Mouse (Mus musculus) midbrain, embryonic 14.5 days (tissue): ENCODE measurements around the gene Lrch2. TPM values are rescaled to one million over a fixed set of nuclear protein-coding genes. Genes with fewer than 3 reads are reported as not detected.
"Not testable (repeated sequence)": the region's sequence is repeated elsewhere in the genome, so short reads cannot be mapped to it uniquely, and the experiment has no call there.

Experiments used
- ATAC-seq: fragments of 200-750 bp; cut with Nextera tagmentation; 2 replicates; pipeline ENCODE4 v1.8.0; 2017; ENCODE audit warnings: moderate number of reproducible peaks, moderate library complexity; ENCODE audit not compliant: low FRiP score, low TSS enrichment
- DNase-seq: peaks from one replicate; pipeline ENCODE4 v3.0.0-alpha.2; 2015
- H3K27ac ChIP-seq: fragments of 300-500 bp; sonication (generic); replicated peaks from 2 replicates; pipeline ENCODE4 v1.5.1; 2014; ENCODE audit warnings: mild to moderate bottlenecking, low read depth, low read length, moderate library complexity
- H3K27me3 ChIP-seq: fragments of 300-500 bp; sonication (generic); 2 replicates; pipeline ENCODE4 v1.6.1; 2014; ENCODE audit warnings: low read length, control low read depth, mixed read lengths; ENCODE audit not compliant: control insufficient read depth, insufficient read depth
- H3K36me3 ChIP-seq: fragments of 300-500 bp; sonication (generic); 2 replicates; pipeline ENCODE4 v1.6.1; 2014; ENCODE audit warnings: low read length, control low read depth; ENCODE audit not compliant: control insufficient read depth, insufficient read depth
- H3K4me1 ChIP-seq: fragments of 300-500 bp; sonication (generic); 2 replicates; pipeline ENCODE4 v1.6.1; 2014; ENCODE audit warnings: mild to moderate bottlenecking, antibody characterized with exemption, low read length, control low read depth; ENCODE audit not compliant: control insufficient read depth, insufficient read depth
- H3K4me2 ChIP-seq: fragments of 300-500 bp; sonication (generic); 2 replicates; pipeline ENCODE4 v1.6.1; 2014; ENCODE audit warnings: mild to moderate bottlenecking, low read length, moderate library complexity
- H3K4me3 ChIP-seq: fragments of 300-500 bp; sonication (generic); replicated peaks from 2 replicates; pipeline ENCODE4 v1.5.1; 2014; ENCODE audit warnings: low read depth, low read length
- H3K9ac ChIP-seq: fragments of 300-500 bp; sonication (generic); replicated peaks from 2 replicates; pipeline ENCODE4 v1.6.1; 2014; ENCODE audit warnings: mild to moderate bottlenecking, low read length, moderate library complexity
- H3K9me3 ChIP-seq: fragments of 300-500 bp; sonication (generic); 2 replicates; pipeline ENCODE4 v1.6.1; 2016; ENCODE audit warnings: low read length, control low read depth, mixed read lengths; ENCODE audit not compliant: control insufficient read depth
- WGBS: fragments of 180-500 bp; shearing (Covaris S2); extraction: QIAGEN DNeasy Blood & Tissue Kit; methylation state at CpG from one replicate; pipeline ENCODE4 v1.1.7; 2014; 5-methylcytosine and 5-hydroxymethylcytosine counted together
- polyA plus RNA-seq: library from polyadenylated mRNA; unstranded; fragments of >200 nt; fragmentation: Nextera tagmentation; extraction: Ambion mirVana; gene quantifications from 2 replicates; pipeline ENCODE4 v1.2.1, GENCODE M21; 2014

Lrch2 gene
- polyA plus RNA-seq, 1 experiment from 2014 or later, result 25.7 TPM

DNA sequence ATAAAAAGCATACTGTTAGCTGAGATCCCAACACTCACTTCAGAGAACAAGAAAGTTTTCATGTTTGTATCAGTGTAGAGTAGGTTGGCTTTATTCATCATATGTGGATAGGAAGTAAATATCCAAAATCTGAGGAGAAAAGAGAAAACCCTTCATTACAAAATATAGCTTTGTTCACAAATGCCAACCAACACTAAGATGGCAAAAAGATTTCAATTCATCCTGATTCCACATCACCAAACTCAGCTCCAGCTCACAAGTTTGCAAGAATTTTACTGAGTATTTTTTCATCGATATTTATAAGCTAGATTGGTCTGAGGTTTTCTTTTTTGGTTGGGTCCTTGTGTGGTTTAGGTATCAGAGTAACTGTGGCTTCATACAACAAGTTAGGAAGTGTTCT is 100.3 kb downstream of the Lrch2 start, which contains the start of gene Vmn1r239-ps:
Gene Vmn1r239-ps (minus strand): TSS at position 101 of the 400 bp plus-strand sequence.
- H3K27me3 ChIP-seq, result not testable (repeated sequence)
- WGBS, result 76% methylated on average over 1 of the region's 1 CpGs

DNA sequence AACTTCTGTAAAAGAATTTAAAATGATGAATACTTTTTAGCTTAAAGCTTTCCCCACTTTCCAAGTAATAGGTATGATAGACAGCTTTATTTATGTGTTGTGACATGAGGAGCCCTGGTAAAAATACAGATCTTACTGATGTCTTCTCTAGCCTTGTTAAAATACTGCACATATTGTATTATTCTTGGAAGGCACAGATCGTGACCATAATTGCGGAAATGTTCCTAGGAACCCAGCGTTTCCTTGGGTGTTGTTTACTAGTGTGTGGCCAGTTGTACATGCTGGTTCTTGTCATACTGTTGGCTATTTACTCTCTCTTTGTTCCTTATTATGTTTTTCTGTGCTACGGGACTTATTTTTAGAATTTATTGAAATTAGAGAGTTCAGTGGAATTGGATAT is 110.5 kb downstream of the Lrch2 start:
- 88% methylated on average over 4 of the region's 4 CpGs for WGBS
- H3K4me2 ChIP-seq, result no peak overlapping the region
- H3K27ac ChIP-seq, result no peak overlapping the region
- no peaks in the 10 kb centered on the region for H3K36me3 ChIP-seq
- H3K4me1 ChIP-seq, result no peaks in the 10 kb centered on the region
- no peak for ATAC-seq
- H3K9me3 ChIP-seq, result no peaks in the 10 kb centered on the region
- DNase-seq, result no peak
- H3K4me3 ChIP-seq, result no peak overlapping the region
- H3K9ac ChIP-seq, result no peak overlapping the region
- no peaks in the 10 kb centered on the region for H3K27me3 ChIP-seq

More for the DNA sequence above, 100.3 kb downstream of the Lrch2 start, which contains the start of gene Vmn1r239-ps:
- H3K4me3 ChIP-seq, H3K4me2 ChIP-seq, ATAC-seq, H3K27ac ChIP-seq, H3K4me1 ChIP-seq, DNase-seq, H3K9me3 ChIP-seq, H3K9ac ChIP-seq, H3K36me3 ChIP-seq: not testable (repeated sequence)

DNA sequence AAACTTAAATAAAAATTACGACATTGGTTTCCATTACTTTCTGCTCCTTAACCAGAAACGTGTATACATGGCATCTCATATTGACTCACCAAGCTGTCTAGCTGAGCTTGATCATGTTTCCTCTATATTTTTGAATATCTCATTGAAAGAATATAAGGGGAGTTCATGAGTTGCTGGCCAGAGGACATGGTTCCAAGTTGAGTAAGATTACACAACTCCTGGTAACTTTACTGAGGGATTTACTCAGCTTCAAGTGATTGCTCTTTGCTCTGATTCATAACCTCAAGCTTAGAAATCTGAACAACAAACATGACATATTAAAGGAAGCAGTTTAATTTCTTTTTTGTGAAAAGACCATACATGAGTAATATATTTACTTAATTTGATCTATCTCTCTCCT is 118.5 kb downstream of the Lrch2 start:
- Histone ChIP-seq H3K9me3 (no peaks in the 10 kb centered on the region), H3K27me3 (no peaks in the 10 kb centered on the region), H3K36me3 (no peaks in the 10 kb centered on the region), H3K9ac (no peak overlapping the region), H3K4me1 (no peaks in the 10 kb centered on the region), H3K4me2 (no peak overlapping the region), H3K27ac (no peak overlapping the region), H3K4me3 (no peak overlapping the region)
- no peak for ATAC-seq
- DNase-seq, result no peak
- WGBS, result 85% methylated on average over 2 of the region's 2 CpGs

DNA sequence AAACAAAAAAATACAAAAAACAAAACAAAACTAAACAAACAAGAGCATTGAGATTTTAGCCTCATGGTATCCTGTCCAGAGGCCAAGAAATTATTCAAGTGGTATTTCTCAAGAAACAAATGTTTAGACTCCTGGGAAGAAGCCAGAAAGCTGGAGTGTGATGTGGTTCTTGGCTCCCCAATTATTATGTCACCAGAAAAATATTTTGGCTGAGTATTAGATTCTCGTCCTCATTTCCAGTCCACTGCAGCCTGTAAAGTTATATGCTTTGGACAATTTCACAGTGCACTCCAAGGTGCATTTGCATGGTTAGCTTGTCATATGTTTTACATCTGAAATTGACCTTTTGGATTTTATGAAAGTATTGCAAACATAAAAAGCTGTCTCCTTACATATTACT is 124.1 kb downstream of the Lrch2 start:
- 52% methylated on average over 1 of the region's 1 CpGs for WGBS

DNA sequence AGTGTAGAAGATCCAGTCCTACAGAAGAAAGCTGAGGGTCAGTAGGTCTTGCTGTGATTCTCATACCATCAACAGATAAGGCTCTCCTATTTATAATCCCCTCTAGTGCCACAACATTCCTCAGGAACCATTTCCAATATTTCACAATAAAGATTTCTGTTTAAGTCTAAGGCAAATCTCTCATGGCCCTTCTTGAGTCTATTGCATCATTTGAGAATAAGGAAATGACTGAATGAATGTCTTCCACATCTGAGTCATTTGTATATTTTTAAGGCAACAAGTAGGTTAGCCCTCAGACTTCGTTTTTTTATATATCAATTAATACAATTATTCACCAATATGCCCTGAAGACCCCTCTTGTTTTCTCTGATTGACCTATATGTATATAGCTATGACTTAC is 124.8 kb downstream of the Lrch2 start, which contains the start of gene Il13ra2:
Gene Il13ra2 (minus strand): TSS at position 64 of the 400 bp plus-strand sequence.
- no peaks in the 10 kb centered on the region for H3K27me3 ChIP-seq
- ATAC-seq (no peak), DNase-seq (no peak)
- H3K4me2 ChIP-seq, result no peak within 1 kb of the TSS
- no peaks in the 10 kb centered on the region for H3K9me3 ChIP-seq
- H3K9ac ChIP-seq, result no peak within 1 kb of the TSS
- no peak within 1 kb of the TSS for H3K4me3 ChIP-seq
- no peak within 1 kb of the TSS for H3K27ac ChIP-seq
- no peaks in the 10 kb centered on the region for H3K36me3 ChIP-seq
- H3K4me1 ChIP-seq, result no peaks in the 10 kb centered on the region
- 54% methylated on average over 1 of the region's 1 CpGs for WGBS

More for the DNA sequence above, 124.1 kb downstream of the Lrch2 start:
- peak; percentile 1 for DNase-seq
- no peak overlapping the region for H3K4me3 ChIP-seq
- no peak for ATAC-seq
- no peaks in the 10 kb centered on the region for H3K36me3 ChIP-seq
- H3K9me3 ChIP-seq, result no peaks in the 10 kb centered on the region
- H3K4me1 ChIP-seq, result no peaks in the 10 kb centered on the region
- no peak overlapping the region for H3K4me2 ChIP-seq
- no peak overlapping the region for H3K9ac ChIP-seq
- H3K27ac ChIP-seq, result no peak overlapping the region
- H3K27me3 ChIP-seq, result no peaks in the 10 kb centered on the region

Other genes with a start within 250 kb of the Lrch2 start
- not detected in 2 replicates for gene Il13ra2, start 124.9 kb downstream of the Lrch2 start, polyA plus RNA-seq
- gene Vmn1r239-ps, start 100.4 kb downstream of the Lrch2 start, polyA plus RNA-seq, result not detected in 2 replicates
- gene Gm15128, start 211.9 kb upstream of the Lrch2 start, polyA plus RNA-seq, result not detected in 2 replicates